Mouse (Mus musculus): ENCODE measurements around the gene Scd2.

- TF ChIP-seq CTCF (IDR thresholded peaks at IDR 0.05; ENCODE audit: extremely low read depth, insufficient read depth, insufficient read length, insufficient replicate concordance) (no peak), POLR2A (IDR thresholded peaks at IDR 0.05; ENCODE audit: low read depth, low read length) (no peak)
Measured at GRCm38 (mm10) chr19:44313066-44313465, 19.6 kb downstream of the Scd2 start.

Measured in spleen, adult 2 months (tissue).